Mouse (Mus musculus) spleen, adult 2 months (tissue): ENCODE measurements around the gene Ngp. TPM values are rescaled to one million over a fixed set of nuclear protein-coding genes. Genes with fewer than 3 reads are reported as not detected.

Source experiments
- DNase-seq, 2 experiments: peaks; one replicate each; pipeline versions ENCODE4 v3.0.0 to v3.0.0-alpha.2; 2012 to 2021; ENCODE audit warnings: low spot score in 2 of 2, low read depth in 1 of 2
- H3K27ac ChIP-seq: fragments of 200-500 bp; 2 replicates; pipeline ENCODE4 v1.5.1; 2012; ENCODE audit warnings: low read length, inconsistent platforms; ENCODE audit not compliant: insufficient read depth
- H3K27me3 ChIP-seq: fragments of 200-500 bp; 2 replicates; pipeline ENCODE4 v1.6.1; 2012; ENCODE audit warnings: mild to moderate bottlenecking, moderate library complexity, low read length, inconsistent platforms; ENCODE audit not compliant: control insufficient read depth, insufficient read depth
- H3K36me3 ChIP-seq: fragments of 200-500 bp; 2 replicates; pipeline ENCODE4 v1.6.1; 2012; ENCODE audit warnings: mild to moderate bottlenecking, low read length, inconsistent platforms; ENCODE audit not compliant: control insufficient read depth, insufficient read depth
- H3K4me1 ChIP-seq: fragments of 200-500 bp; 2 replicates; pipeline ENCODE4 v1.6.1; 2011; ENCODE audit warnings: inconsistent platforms; ENCODE audit not compliant: control insufficient read depth, insufficient read depth, insufficient read length
- H3K4me3 ChIP-seq: fragments of 200-500 bp; 2 replicates; pipeline ENCODE4 v1.5.1; 2011; ENCODE audit warnings: mild to moderate bottlenecking, inconsistent platforms; ENCODE audit not compliant: insufficient read depth, insufficient read length; ENCODE audit errors: extremely low read depth
- CTCF ChIP-seq: fragments of 200-500 bp; IDR thresholded peaks from 2 replicates; pipeline ENCODE4 v1.5.1; 2011; ENCODE audit warnings: mild to moderate bottlenecking, inconsistent platforms; ENCODE audit not compliant: insufficient read depth, insufficient read length, insufficient replicate concordance; ENCODE audit errors: extremely low read depth
- POLR2A ChIP-seq: fragments of 200-500 bp; IDR thresholded peaks from 2 replicates; pipeline ENCODE4 v1.6.1; 2011; ENCODE audit warnings: low read depth, low read length, inconsistent platforms
- WGBS: fragments of 180-500 bp; shearing (Covaris S2); methylation state at CpG from one replicate; pipeline ENCODE4 v1.1.7; 2018; 5-methylcytosine and 5-hydroxymethylcytosine counted together
- polyA plus RNA-seq: library from polyadenylated mRNA; depleted of rRNA; stranded (reverse); fragments of >200 nt; gene quantifications from 2 replicates; pipeline ENCODE4 v1.2.3, GENCODE M21; 2012

Ngp gene
- polyA plus RNA-seq, 1 experiment = 71.8 TPM

GRCm38 (mm10) chr9:110407311-110408098 lies 12.0 kb upstream of the Ngp start:
- no peak for TF ChIP-seq CTCF
- TF ChIP-seq POLR2A = no peak
- DNase-seq = no peak
- under 1% methylated on average over 41 of the region's 41 CpGs for whole genome bisulfite sequencing

GRCm38 (mm10) chr9:110408099-110408773 lies 11.3 kb upstream of the Ngp start, which contains the start of gene Ptpn23:
TSS of gene Ptpn23 (minus strand) at chr9:110408213.
- no peaks in the 10 kb centered on the region for H3K27me3 ChIP-seq
- H3K27ac ChIP-seq = peak within 1 kb of the TSS; percentile 55
- no peaks in the 10 kb centered on the region for H3K36me3 ChIP-seq
- peak; percentile 90 to 93 for DNase-seq
- peaks cover 8% of the 10 kb centered on the region; the same call in 1 of the 2 replicates for H3K4me1 ChIP-seq
- WGBS = 1% methylated on average over 39 of the region's 39 CpGs
- peak within 1 kb of the TSS; percentile 74 for H3K4me3 ChIP-seq
- TF ChIP-seq POLR2A (peak; percentile 32; the same call in 1 of the 2 replicates), CTCF (no peak)

More at GRCm38 (mm10) chr9:110407311-110408098, 12.0 kb upstream of the Ngp start:
- H3K27me3 ChIP-seq = no peaks in the 10 kb centered on the region
- peak overlapping the region; percentile 74 for H3K4me3 ChIP-seq
- peak overlapping the region; percentile 50 for H3K27ac ChIP-seq
- H3K36me3 ChIP-seq = no peaks in the 10 kb centered on the region
- H3K4me1 ChIP-seq = peaks cover 8% of the 10 kb centered on the region; the same call in 1 of the 2 replicates

- WGBS = 38% methylated on average over 6 of the region's 6 CpGs
Observed at GRCm38 (mm10) chr9:110410908-110411887, 8.3 kb upstream of the Ngp start.

GRCm38 (mm10) chr9:110412926-110413325 lies 6.6 kb upstream of the Ngp start:
- Histone ChIP-seq H3K27me3 (no peaks in the 10 kb centered on the region), H3K4me1 (peaks cover 3% of the 10 kb centered on the region; the same call in 1 of the 2 replicates), H3K4me3 (no peak overlapping the region), H3K27ac (no peak overlapping the region), H3K36me3 (no peaks in the 10 kb centered on the region)
- DNase-seq = no peak
- no peak for TF ChIP-seq POLR2A
- no peak for TF ChIP-seq CTCF
- WGBS = 91% methylated on average over 7 of the region's 7 CpGs

More at GRCm38 (mm10) chr9:110410908-110411887, 8.3 kb upstream of the Ngp start:
- no peak overlapping the region for H3K4me3 ChIP-seq
- H3K36me3 ChIP-seq = no peaks in the 10 kb centered on the region
- no peak overlapping the region for H3K27ac ChIP-seq
- peak; percentile 86; the same call in 1 of the 2 replicates for TF ChIP-seq CTCF
- no peak for TF ChIP-seq POLR2A
- H3K4me1 ChIP-seq = peaks cover 8% of the 10 kb centered on the region; the same call in 1 of the 2 replicates
- H3K27me3 ChIP-seq = no peaks in the 10 kb centered on the region
- DNase-seq = peak; percentile 70 to 86

- no peaks in the 10 kb centered on the region for H3K36me3 ChIP-seq
- no peaks in the 10 kb centered on the region for H3K4me1 ChIP-seq
- WGBS = 59% methylated on average over 9 of the region's 9 CpGs
- TF ChIP-seq CTCF (peak; percentile 19; the same call in 1 of the 2 replicates), POLR2A (no peak)
- H3K27me3 ChIP-seq = no peaks in the 10 kb centered on the region
- H3K27ac ChIP-seq = no peak overlapping the region
- no peak for DNase-seq
- H3K4me3 ChIP-seq = no peak overlapping the region
Observed at GRCm38 (mm10) chr9:110413785-110414184, 5.8 kb upstream of the Ngp start.

GRCm38 (mm10) chr9:110431241-110431640 lies 11.7 kb downstream of the Ngp start:
- WGBS = 90% methylated on average over 8 of the region's 8 CpGs
- no peak for TF ChIP-seq CTCF
- TF ChIP-seq POLR2A = no peak
- H3K36me3 ChIP-seq = peaks cover 40% of the 10 kb centered on the region
- no peak overlapping the region for H3K27ac ChIP-seq
- no peak for DNase-seq
- no peak overlapping the region for H3K4me3 ChIP-seq
- no peaks in the 10 kb centered on the region for H3K4me1 ChIP-seq
- H3K27me3 ChIP-seq = no peaks in the 10 kb centered on the region
